ENCODE assay signal across 25 mouse cellular contexts in the genomic region with DNA sequence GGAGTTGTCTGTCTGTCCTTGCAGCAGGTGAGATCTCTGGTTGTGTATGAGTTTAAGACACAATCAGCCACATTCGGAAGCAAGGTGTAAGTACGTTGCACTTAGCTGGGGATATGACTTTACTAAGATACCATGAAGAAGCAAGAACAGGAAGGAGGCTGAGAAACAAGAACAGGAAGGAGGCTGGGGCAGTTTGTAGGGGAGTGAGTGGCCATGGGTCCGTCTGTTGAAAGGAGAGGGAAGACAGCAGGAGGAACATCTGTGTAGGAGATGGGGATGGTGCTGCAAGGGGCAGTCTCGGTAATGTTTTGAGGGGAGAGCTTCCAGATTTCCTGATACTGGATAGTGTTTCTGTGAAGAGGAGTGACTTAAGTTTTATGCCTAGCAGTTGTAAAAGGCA. TPM values are rescaled to one million over a fixed set of nuclear protein-coding genes. Genes with fewer than 3 reads are reported as not detected.
A peak's percentile ranks its signal among the peaks of the same experiment; 100 is the strongest.
DNase-seq lines count a peak whose midpoint lies in the region; ATAC-seq lines count a peak whose summit lies in the region.
"Had no signal": no experiment of that assay in that cellular context is flagged by ENCODE, and none has a peak within 500 bp of the region (broad histone marks: within the 10 kb centered on the region; RNA-seq: fewer than 3 reads in every experiment).

No protein-coding gene starts in this region.

- intact Hi-C loops in left cerebral cortex, postnatal 4 days (cut with DNase I) = no loop called here

- H3K4me1 ChIP-seq in heart, embryonic 10.5 days = peaks cover 24% of the 10 kb centered on the region
- H3K4me1 ChIP-seq in forebrain, embryonic 16.5 days (replicated peaks; ENCODE audit: control insufficient read depth, insufficient read depth, low read length) = no peaks in the 10 kb centered on the region
- H3K4me1 ChIP-seq: liver, embryonic 15.5 days had no signal

- WGBS in heart, embryonic 10.5 days = 64% methylated on average over 4 of the region's 4 CpGs
- WGBS in forebrain, embryonic 16.5 days = 85% methylated on average over 4 of the region's 4 CpGs

- H3K36me3 ChIP-seq in heart, embryonic 10.5 days = no peaks in the 10 kb centered on the region
- H3K36me3 ChIP-seq in forebrain, embryonic 16.5 days (ENCODE audit: control insufficient read depth, insufficient read depth) = no peaks in the 10 kb centered on the region
- H3K36me3 ChIP-seq: hindbrain, embryonic 13.5 days; kidney, embryonic 15.5 days; limb, embryonic 12.5 days; liver, embryonic 15.5 days; neural tube, embryonic 13.5 days had no signal

- H3K9me3 ChIP-seq in heart, embryonic 10.5 days = no peaks in the 10 kb centered on the region
- no peaks in the 10 kb centered on the region for H3K9me3 ChIP-seq in forebrain, embryonic 16.5 days (ENCODE audit: control insufficient read depth, low read length)
- H3K9me3 ChIP-seq: hindbrain, embryonic 13.5 days; kidney, embryonic 15.5 days; limb, embryonic 12.5 days; liver, embryonic 15.5 days; neural tube, embryonic 13.5 days had no signal

- ATAC-seq in inflammation-experienced regulatory T-cells, adult 6 months = peak; percentile 13
- ATAC-seq in monocyte, adult 5-6 weeks (replicated peaks; ENCODE audit: insufficient number of reproducible peaks, low FRiP score, low TSS enrichment, poor library complexity, severe bottlenecking) = peak; percentile 56; the same call in 1 of the 2 replicates
- ATAC-seq in forebrain, embryonic 16.5 days = no peak
- ATAC-seq: forebrain, embryonic 14.5 days; intestine, postnatal 0 days had no signal

- peak; percentile 86 for DNase-seq in heart, adult 11 months
- DNase-seq in heart, embryonic 10.5 days (ENCODE audit: low spot score) = no peak
- DNase-seq in left cerebral cortex, postnatal 4 days = no peak
- no peak for DNase-seq in thymus, postnatal 0 days (ENCODE audit: low spot score)
- DNase-seq: adrenal gland, postnatal 25 days; cerebellum, adult 18-20 months; cerebellum, postnatal 14 days; gastrocnemius, adult 2 months; heart, postnatal 36 days; kidney, postnatal 25 days; lung, embryonic 14.5 days; lung, postnatal 14 days; midbrain, embryonic 14.5 days; thymus, postnatal 14 days had no signal

- H3K27me3 ChIP-seq in heart, embryonic 10.5 days (ENCODE audit: insufficient read depth, poor library complexity, severe bottlenecking) = no peaks in the 10 kb centered on the region
- no peaks in the 10 kb centered on the region for H3K27me3 ChIP-seq in forebrain, embryonic 16.5 days (replicated peaks; ENCODE audit: control insufficient read depth, insufficient read depth, low read length)
- H3K27me3 ChIP-seq: hindbrain, embryonic 13.5 days; kidney, embryonic 15.5 days; limb, embryonic 12.5 days; liver, embryonic 15.5 days; neural tube, embryonic 13.5 days had no signal

- no peak overlapping the region for H3K4me2 ChIP-seq in forebrain, embryonic 16.5 days (ENCODE audit: low read length)
- H3K4me2 ChIP-seq: heart, embryonic 11.5 days; hindbrain, embryonic 13.5 days; kidney, embryonic 15.5 days; limb, embryonic 12.5 days; liver, embryonic 15.5 days; lung, embryonic 14.5 days; neural tube, embryonic 13.5 days had no signal

- H3K4me3 ChIP-seq in heart, embryonic 10.5 days = no peak overlapping the region
- no peak overlapping the region for H3K4me3 ChIP-seq in forebrain, embryonic 16.5 days (replicated peaks; ENCODE audit: low read length)
- H3K4me3 ChIP-seq: gastrocnemius, adult 2 months; hindbrain, embryonic 13.5 days; kidney, embryonic 15.5 days; limb, embryonic 12.5 days; liver, embryonic 15.5 days; neural tube, embryonic 13.5 days had no signal

- H3K9ac ChIP-seq in forebrain, embryonic 16.5 days (replicated peaks; ENCODE audit: low read depth, low read length) = no peak overlapping the region
- H3K9ac ChIP-seq: hindbrain, embryonic 13.5 days; kidney, embryonic 15.5 days; limb, embryonic 12.5 days; liver, embryonic 15.5 days; lung, embryonic 14.5 days; neural tube, embryonic 13.5 days had no signal

- no peak overlapping the region for H3K27ac ChIP-seq in heart, embryonic 10.5 days
- no peak overlapping the region for H3K27ac ChIP-seq in forebrain, embryonic 16.5 days (ENCODE audit: low read length)
- H3K27ac ChIP-seq: gastrocnemius, adult 2 months; hindbrain, embryonic 13.5 days; kidney, embryonic 15.5 days; limb, embryonic 12.5 days; liver, embryonic 15.5 days; neural tube, embryonic 13.5 days had no signal

RNA-seq across cellular contexts. Expression of gene Stim2, which starts 40.3 kb away (rescaled TPM):
- polyA plus RNA-seq in heart, embryonic 10.5 days (2016; fragmentation: Nextera tagmentation; extraction: Ambion mirVana) = 12.5 and 15.2 TPM in 2 replicates
- 10 to 100 TPM; 17.0 to 31.7 (median 27.5) TPM for polyA plus RNA-seq in inflammation-experienced regulatory T-cells, adult 6 months (2017; shearing (Covaris generic))
- 49.7 to 63.6 TPM (median 59.8 TPM) in 3 replicates for total RNA-seq in monocyte, adult 5-6 weeks (2017)
- polyA plus RNA-seq in forebrain, embryonic 16.5 days (2015; fragmentation: Nextera tagmentation; extraction: Ambion mirVana) = 23.2 and 36.1 TPM in 2 replicates
- 10 to 100 TPM; 48.5 to 50.2 TPM for total RNA-seq in left cerebral cortex, postnatal 4 days (2021)
- 21.1 and 28.8 TPM in 2 replicates for polyA plus RNA-seq in thymus, postnatal 0 days (2015; fragmentation: Nextera tagmentation; extraction: Ambion mirVana)
